Mouse (Mus musculus) right cerebral cortex, postnatal 14 days (tissue): ENCODE results near the gene Rap2a.

ENCODE experiments used
- DNase-seq: peaks from one replicate; pipeline ENCODE4 v3.0.0; 2022

Rap2a gene

DNA sequence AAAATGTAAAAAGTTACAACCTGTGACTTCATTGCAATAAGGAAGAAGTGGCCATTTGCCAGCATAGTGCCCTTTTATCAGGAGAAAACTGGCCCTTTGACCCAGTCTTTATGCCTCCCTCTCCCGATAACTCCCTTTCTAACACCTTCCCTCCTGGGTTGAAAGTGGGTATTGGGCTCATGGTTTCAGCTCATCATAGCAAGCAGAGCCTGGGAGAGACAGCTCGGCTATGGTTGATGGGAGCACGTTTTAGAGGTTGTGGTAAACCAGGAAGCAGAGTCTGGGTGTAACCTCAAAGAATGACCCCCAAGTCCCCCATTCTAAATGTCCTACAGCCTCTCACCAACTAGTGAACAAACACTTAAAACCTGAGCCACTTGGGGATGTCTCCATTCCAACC, 64.7 kb downstream of the Rap2a start:
- no peak for DNase-seq

DNA sequence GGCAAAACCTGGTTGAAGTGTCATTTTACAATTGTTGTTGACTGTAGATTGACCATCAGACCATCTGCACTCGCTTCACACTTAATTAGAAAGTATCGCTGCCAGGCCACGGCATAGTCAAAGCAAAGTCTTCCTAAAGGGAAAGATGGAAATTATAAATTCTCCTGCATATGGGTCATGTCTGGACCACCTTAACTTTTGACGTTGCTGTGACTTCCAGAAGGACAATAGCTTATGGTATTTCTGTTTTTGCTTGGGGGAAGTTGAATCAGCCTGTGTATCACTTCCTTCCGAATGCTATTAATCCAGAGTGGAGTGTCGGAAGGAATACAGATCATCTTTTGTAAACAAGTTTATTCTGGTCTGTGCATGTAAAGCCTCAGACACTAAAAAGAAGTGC, 65.6 kb downstream of the Rap2a start:
- no peak for DNase-seq

DNA sequence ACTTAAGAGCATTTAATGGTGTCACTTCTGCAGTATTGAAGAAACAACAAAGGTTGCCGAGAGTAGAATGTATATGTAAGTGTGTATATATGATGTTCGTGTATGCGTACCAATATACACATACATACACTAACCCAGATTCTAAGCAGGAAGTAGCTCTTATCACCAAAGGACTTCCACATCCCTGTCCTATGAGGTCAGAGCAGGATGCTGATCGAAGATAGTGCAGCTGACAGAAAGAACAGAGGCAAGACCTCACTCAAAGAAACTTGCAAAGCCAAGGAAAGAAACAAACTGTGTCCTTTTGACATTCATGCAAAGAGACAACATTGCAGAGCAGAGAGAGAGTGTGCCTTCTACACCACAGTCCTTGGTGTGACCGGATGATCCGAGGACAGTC, 66.3 kb downstream of the Rap2a start:
- no peak for DNase-seq

GRCm38 (mm10) chr14:120544946-120545345, 66.7 kb downstream of the Rap2a start:
- DNase-seq, result no peak
